Mouse (Mus musculus): ENCODE measurements around the gene Rbx1.

The Rbx1 gene

GRCm38 (mm10) chr15:81485483-81485882, 19.4 kb downstream of the Rbx1 start:
- DNase-seq (ENCODE audit: low spot score), result no peak

GRCm38 (mm10) chr15:81503466-81503865, 37.4 kb downstream of the Rbx1 start:
- DNase-seq (ENCODE audit: low spot score), result no peak

GRCm38 (mm10) chr15:81503995-81504394, 37.9 kb downstream of the Rbx1 start:
- DNase-seq (ENCODE audit: low spot score), result no peak

- DNase-seq (ENCODE audit: low spot score), result no peak
Measured at GRCm38 (mm10) chr15:81507201-81507600, 41.1 kb downstream of the Rbx1 start.

- no peak for DNase-seq (ENCODE audit: low spot score)
Measured at GRCm38 (mm10) chr15:81510621-81511020, 44.5 kb downstream of the Rbx1 start.

GRCm38 (mm10) chr15:81511601-81512261, 45.6 kb downstream of the Rbx1 start:
- DNase-seq (ENCODE audit: low spot score), result no peak

GRCm38 (mm10) chr15:81514111-81514971, 48.2 kb downstream of the Rbx1 start:
- DNase-seq (ENCODE audit: low spot score), result peak; percentile 40

GRCm38 (mm10) chr15:81515221-81515620, 49.1 kb downstream of the Rbx1 start:
- DNase-seq (ENCODE audit: low spot score), result no peak

GRCm38 (mm10) chr15:81518031-81518430, 51.9 kb downstream of the Rbx1 start:
- no peak for DNase-seq (ENCODE audit: low spot score)

GRCm38 (mm10) chr15:81518761-81519160, 52.7 kb downstream of the Rbx1 start:
- DNase-seq (ENCODE audit: low spot score), result no peak

GRCm38 (mm10) chr15:81522036-81522751, 56.1 kb downstream of the Rbx1 start:
- no peak for DNase-seq (ENCODE audit: low spot score)

GRCm38 (mm10) chr15:81522761-81523168, 56.7 kb downstream of the Rbx1 start:
- peak; percentile 24 for DNase-seq (ENCODE audit: low spot score)

GRCm38 (mm10) chr15:81523169-81523871, 57.2 kb downstream of the Rbx1 start:
- DNase-seq (ENCODE audit: low spot score), result peak; percentile 92

GRCm38 (mm10) chr15:81523901-81524300, 57.8 kb downstream of the Rbx1 start:
- no peak for DNase-seq (ENCODE audit: low spot score)

Data from urinary bladder, postnatal 10 days (tissue).